Mouse (Mus musculus) embryonic facial prominence, embryonic 15.5 days (tissue): ENCODE data around the gene Nrarp. TPM values are rescaled to one million over a fixed set of nuclear protein-coding genes. Genes with fewer than 3 reads are reported as not detected.

Experiments
- ATAC-seq: fragments of 200-750 bp; cut with Nextera tagmentation; 2 replicates; pipeline ENCODE4 v1.8.0; 2017; ENCODE audit warnings: low read depth, moderate TSS enrichment; ENCODE audit not compliant: insufficient number of reproducible peaks, low FRiP score, low TSS enrichment
- H3K27ac ChIP-seq: fragments of 300-500 bp; sonication (generic); replicated peaks from 2 replicates; pipeline ENCODE4 v1.5.1; 2015; ENCODE audit warnings: mild to moderate bottlenecking, inconsistent platforms
- H3K27me3 ChIP-seq: fragments of 300-500 bp; sonication (generic); 2 replicates; pipeline ENCODE4 v1.6.1; 2015; ENCODE audit warnings: inconsistent platforms
- H3K36me3 ChIP-seq: fragments of 300-500 bp; sonication (generic); 2 replicates; pipeline ENCODE4 v1.6.1; 2015; ENCODE audit warnings: mild to moderate bottlenecking, inconsistent platforms
- H3K4me1 ChIP-seq: fragments of 300-500 bp; sonication (generic); 2 replicates; pipeline ENCODE4 v1.6.1; 2015; ENCODE audit warnings: inconsistent platforms
- H3K4me2 ChIP-seq: fragments of 300-500 bp; sonication (generic); replicated peaks from 2 replicates; pipeline ENCODE4 v1.6.1; 2015; ENCODE audit warnings: mild to moderate bottlenecking, inconsistent platforms
- H3K4me3 ChIP-seq: fragments of 300-500 bp; sonication (generic); replicated peaks from 2 replicates; pipeline ENCODE4 v1.5.1; 2015; ENCODE audit warnings: mild to moderate bottlenecking, inconsistent platforms
- H3K9ac ChIP-seq: fragments of 300-500 bp; sonication (generic); 2 replicates; pipeline ENCODE4 v1.6.1; 2015; ENCODE audit warnings: inconsistent platforms
- H3K9me3 ChIP-seq: fragments of 300-500 bp; sonication (generic); replicated peaks from 2 replicates; pipeline ENCODE4 v1.6.1; 2016; ENCODE audit warnings: inconsistent platforms
- WGBS: fragments of 180-500 bp; shearing (Covaris S2); methylation state at CpG from one replicate; pipeline ENCODE4 v1.1.7; 2015; 5-methylcytosine and 5-hydroxymethylcytosine counted together
- polyA plus RNA-seq: library from polyadenylated mRNA; unstranded; fragments of >200 nt; fragmentation: Nextera tagmentation; extraction: Ambion mirVana; gene quantifications from 2 replicates; pipeline ENCODE4 v1.2.1, GENCODE M21; 2015

The Nrarp gene
- polyA plus RNA-seq, 1 experiment from 2014 or later: 26.9 TPM

- H3K4me1 ChIP-seq: peaks cover 45% of the 10 kb centered on the region
- peak overlapping the region; percentile 42 for H3K4me2 ChIP-seq
- no peak for ATAC-seq
- WGBS: 66% methylated on average over 2 of the region's 2 CpGs
- H3K27me3 ChIP-seq: peaks cover 67% of the 10 kb centered on the region
- H3K36me3 ChIP-seq: no peaks in the 10 kb centered on the region
- H3K9me3 ChIP-seq: no peaks in the 10 kb centered on the region
- no peak overlapping the region for H3K27ac ChIP-seq
- H3K4me3 ChIP-seq: peak overlapping the region; percentile 56; the same call in 1 of the 2 replicates
- no peak overlapping the region for H3K9ac ChIP-seq
These were observed 2.8 kb downstream of the Nrarp start for GRCm38 (mm10) chr2:25183336-25183735.

- H3K4me1 ChIP-seq: peaks cover 38% of the 10 kb centered on the region
- WGBS: 91% methylated on average over 7 of the region's 7 CpGs
- H3K27ac ChIP-seq: no peak overlapping the region
- no peak overlapping the region for H3K9ac ChIP-seq
- H3K4me3 ChIP-seq: no peak overlapping the region
- H3K36me3 ChIP-seq: no peaks in the 10 kb centered on the region
- no peak overlapping the region for H3K4me2 ChIP-seq
- no peaks in the 10 kb centered on the region for H3K9me3 ChIP-seq
- no peak for ATAC-seq
- H3K27me3 ChIP-seq: peaks cover 55% of the 10 kb centered on the region
These were observed 3.9 kb downstream of the Nrarp start for GRCm38 (mm10) chr2:25184496-25184895.

- Histone ChIP-seq H3K9me3 (no peaks in the 10 kb centered on the region), H3K9ac (peak overlapping the region; percentile 50), H3K4me1 (peaks cover 24% of the 10 kb centered on the region), H3K4me3 (peak overlapping the region; percentile 53), H3K27me3 (peaks cover 41% of the 10 kb centered on the region), H3K27ac (peak overlapping the region; percentile 66), H3K36me3 (no peaks in the 10 kb centered on the region), H3K4me2 (peak overlapping the region; percentile 95)
- peak; percentile 61 for ATAC-seq
- WGBS: 1% methylated on average over 63 of the region's 64 CpGs
These were observed 5.3 kb downstream of the Nrarp start for GRCm38 (mm10) chr2:25185625-25186574.

GRCm38 (mm10) chr2:25186575-25186930 is 6.0 kb downstream of the Nrarp start:
- Histone ChIP-seq H3K4me1 (peaks cover 17% of the 10 kb centered on the region), H3K4me3 (peak overlapping the region; percentile 53), H3K4me2 (peak overlapping the region; percentile 95), H3K9ac (no peak overlapping the region), H3K36me3 (no peaks in the 10 kb centered on the region), H3K27me3 (peaks cover 34% of the 10 kb centered on the region), H3K9me3 (no peaks in the 10 kb centered on the region), H3K27ac (no peak overlapping the region)
- ATAC-seq: no peak; the same call in 1 of the 2 replicates
- 25% methylated on average over 5 of the region's 5 CpGs for WGBS

- 81% methylated on average over 6 of the region's 6 CpGs for WGBS
- H3K9ac ChIP-seq: no peak overlapping the region
- H3K27ac ChIP-seq: no peak overlapping the region
- peaks cover 24% of the 10 kb centered on the region for H3K27me3 ChIP-seq
- H3K9me3 ChIP-seq: no peaks in the 10 kb centered on the region
- H3K4me1 ChIP-seq: peaks cover 14% of the 10 kb centered on the region
- H3K4me3 ChIP-seq: no peak overlapping the region
- no peak overlapping the region for H3K4me2 ChIP-seq
- H3K36me3 ChIP-seq: no peaks in the 10 kb centered on the region
- no peak for ATAC-seq
These were observed 7.3 kb downstream of the Nrarp start for GRCm38 (mm10) chr2:25187841-25188240.

GRCm38 (mm10) chr2:25193330-25193770 is 12.8 kb downstream of the Nrarp start:
- Histone ChIP-seq H3K4me2 (no peak overlapping the region; the same call in 1 of the 2 replicates), H3K9ac (no peak overlapping the region)

GRCm38 (mm10) chr2:25194006-25194405 is 13.4 kb downstream of the Nrarp start:
- H3K27ac ChIP-seq: peak overlapping the region; percentile 28; the same call in 1 of the 2 replicates
- no peak overlapping the region for H3K4me3 ChIP-seq
- no peak overlapping the region; the same call in 1 of the 2 replicates for H3K4me2 ChIP-seq
- H3K9me3 ChIP-seq: no peaks in the 10 kb centered on the region
- H3K36me3 ChIP-seq: peaks cover 10% of the 10 kb centered on the region
- H3K9ac ChIP-seq: no peak overlapping the region
- 59% methylated on average over 5 of the region's 5 CpGs for WGBS
- no peak for ATAC-seq
- H3K4me1 ChIP-seq: peaks cover 32% of the 10 kb centered on the region
- peaks cover 26% of the 10 kb centered on the region for H3K27me3 ChIP-seq

More at GRCm38 (mm10) chr2:25193330-25193770, 12.8 kb downstream of the Nrarp start:
- ATAC-seq: peak; percentile 70
- under 1% methylated on average over 6 of the region's 6 CpGs for WGBS
- H3K27me3 ChIP-seq: peaks cover 26% of the 10 kb centered on the region
- H3K36me3 ChIP-seq: 0 out of 2 replicates have a peak, but pooled peaks cover 4% of the 10 kb centered on the region
- H3K4me3 ChIP-seq: no peak overlapping the region
- H3K9me3 ChIP-seq: no peaks in the 10 kb centered on the region
- H3K27ac ChIP-seq: peak overlapping the region; percentile 28; the same call in 1 of the 2 replicates
- peaks cover 32% of the 10 kb centered on the region for H3K4me1 ChIP-seq

- peak overlapping the region; percentile 45 for H3K4me2 ChIP-seq
- no peaks in the 10 kb centered on the region for H3K9me3 ChIP-seq
- H3K36me3 ChIP-seq: peaks cover 15% of the 10 kb centered on the region
- H3K9ac ChIP-seq: no peak overlapping the region
- no peak overlapping the region; the same call in 1 of the 2 replicates for H3K4me3 ChIP-seq
- WGBS: 81% methylated on average over 17 of the region's 17 CpGs
- 0 out of 2 replicates have a peak overlapping the region, but pooled peaks have one; percentile 28 for H3K27ac ChIP-seq
- ATAC-seq: no peak
- H3K27me3 ChIP-seq: peaks cover 26% of the 10 kb centered on the region
- peaks cover 32% of the 10 kb centered on the region for H3K4me1 ChIP-seq
These were observed 14.1 kb downstream of the Nrarp start for GRCm38 (mm10) chr2:25194486-25195171.

- ATAC-seq: no peak
These were observed 14.9 kb downstream of the Nrarp start for GRCm38 (mm10) chr2:25195211-25196156.

More at GRCm38 (mm10) chr2:25195211-25196156, 14.9 kb downstream of the Nrarp start:
- H3K27ac ChIP-seq: peak overlapping the region; percentile 69
- H3K4me3 ChIP-seq: peak overlapping the region; percentile 33
- H3K9me3 ChIP-seq: no peaks in the 10 kb centered on the region
- peaks cover 32% of the 10 kb centered on the region for H3K4me1 ChIP-seq
- peaks cover 26% of the 10 kb centered on the region for H3K27me3 ChIP-seq
- H3K36me3 ChIP-seq: peaks cover 23% of the 10 kb centered on the region
- H3K9ac ChIP-seq: peak overlapping the region; percentile 4; the same call in 1 of the 2 replicates
- peak overlapping the region; percentile 45 for H3K4me2 ChIP-seq
- WGBS: 21% methylated on average over 55 of the region's 55 CpGs
